Mouse (Mus musculus): ENCODE results near the gene Lenep. TPM values are rescaled to one million over a fixed set of nuclear protein-coding genes. Genes with fewer than 3 reads are reported as not detected.

Gene Lenep
- polyA plus RNA-seq, 1 experiment from 2014 or later, result 0.55 TPM

- Histone ChIP-seq H3K4me1 (ENCODE audit: control insufficient read depth, insufficient read depth, low read length) (0 out of 2 replicates have a peak, but pooled peaks cover 4% of the 10 kb centered on the region), H3K36me3 (ENCODE audit: control insufficient read depth, insufficient read depth, low read length) (no peaks in the 10 kb centered on the region), H3K27ac (ENCODE audit: low read length) (no peak overlapping the region), H3K4me3 (ENCODE audit: low read depth, low read length) (no peak overlapping the region), H3K9me3 (ENCODE audit: control insufficient read depth, low read depth, low read length) (no peaks in the 10 kb centered on the region), H3K4me2 (replicated peaks; ENCODE audit: low read depth, low read length) (no peak overlapping the region), H3K9ac (replicated peaks; ENCODE audit: low read depth, low read length) (no peak overlapping the region), H3K27me3 (ENCODE audit: control insufficient read depth, insufficient read depth, low read length) (no peaks in the 10 kb centered on the region)
- no peak for ATAC-seq (ENCODE audit: insufficient number of reproducible peaks, insufficient read depth, low FRiP score, low read depth)
- WGBS, result 63% methylated on average over 8 of the region's 8 CpGs
Measured at GRCm38 (mm10) chr3:89364631-89365030, 38.0 kb downstream of the Lenep start.

- Histone ChIP-seq H3K4me1 (ENCODE audit: control insufficient read depth, insufficient read depth, low read length) (0 out of 2 replicates have a peak, but pooled peaks cover 4% of the 10 kb centered on the region), H3K36me3 (ENCODE audit: control insufficient read depth, insufficient read depth, low read length) (no peaks in the 10 kb centered on the region), H3K4me3 (ENCODE audit: low read depth, low read length) (no peak within 1 kb of the TSS), H3K4me2 (replicated peaks; ENCODE audit: low read depth, low read length) (no peak within 1 kb of the TSS), H3K27ac (ENCODE audit: low read length) (no peak within 1 kb of the TSS), H3K9me3 (ENCODE audit: control insufficient read depth, low read depth, low read length) (no peaks in the 10 kb centered on the region), H3K9ac (replicated peaks; ENCODE audit: low read depth, low read length) (no peak within 1 kb of the TSS), H3K27me3 (ENCODE audit: control insufficient read depth, insufficient read depth, low read length) (no peaks in the 10 kb centered on the region)
- no peak for ATAC-seq (ENCODE audit: insufficient number of reproducible peaks, insufficient read depth, low FRiP score, low read depth)
- 81% methylated on average over 7 of the region's 7 CpGs for WGBS
Measured at GRCm38 (mm10) chr3:89361675-89362074, 40.9 kb downstream of the Lenep start, which contains the start of gene Dcst2. Dcst2 (plus strand) TSS chr3:89361975.

- Histone ChIP-seq H3K4me1 (ENCODE audit: control insufficient read depth, insufficient read depth, low read length) (no peaks in the 10 kb centered on the region), H3K27me3 (ENCODE audit: control insufficient read depth, insufficient read depth, low read length) (no peaks in the 10 kb centered on the region), H3K36me3 (ENCODE audit: control insufficient read depth, insufficient read depth, low read length) (no peaks in the 10 kb centered on the region), H3K4me3 (ENCODE audit: low read depth, low read length) (no peak overlapping the region), H3K9ac (replicated peaks; ENCODE audit: low read depth, low read length) (no peak overlapping the region), H3K27ac (ENCODE audit: low read length) (no peak overlapping the region), H3K9me3 (ENCODE audit: control insufficient read depth, low read depth, low read length) (no peaks in the 10 kb centered on the region), H3K4me2 (replicated peaks; ENCODE audit: low read depth, low read length) (no peak overlapping the region)
- no peak for ATAC-seq (ENCODE audit: insufficient number of reproducible peaks, insufficient read depth, low FRiP score, low read depth)
- WGBS, result 78% methylated on average over 3 of the region's 3 CpGs
Measured at GRCm38 (mm10) chr3:89360237-89360636, 42.4 kb downstream of the Lenep start.

- no peak for ATAC-seq (ENCODE audit: insufficient number of reproducible peaks, insufficient read depth, low FRiP score, low read depth)
- 54% methylated on average over 6 of the region's 6 CpGs for WGBS
Measured at GRCm38 (mm10) chr3:89359630-89360029, 43.0 kb downstream of the Lenep start.

DNA sequence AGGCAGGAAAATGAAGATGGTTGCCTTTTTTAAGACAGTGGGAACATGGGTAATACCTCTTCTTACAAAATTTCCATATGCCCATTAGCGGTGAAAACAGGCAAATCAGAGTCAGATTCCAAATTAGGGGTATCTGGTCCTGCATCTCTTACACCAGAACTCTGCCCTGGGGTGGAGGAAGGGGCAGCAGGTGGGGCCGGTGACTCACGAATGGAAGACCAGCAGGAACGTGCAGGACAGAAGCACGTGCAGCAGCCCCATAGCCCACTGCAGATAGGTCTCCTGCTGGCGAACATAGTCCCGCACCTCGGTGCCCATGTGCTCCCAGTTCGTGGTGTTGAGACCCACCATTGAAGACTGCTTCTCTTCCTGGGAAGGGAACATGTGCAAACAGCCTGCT lies 46.6 kb downstream of the Lenep start:
- Histone ChIP-seq H3K9me3 (ENCODE audit: control insufficient read depth, low read depth, low read length) (no peaks in the 10 kb centered on the region), H3K27ac (ENCODE audit: low read length) (no peak overlapping the region), H3K4me3 (ENCODE audit: low read depth, low read length) (no peak overlapping the region), H3K27me3 (ENCODE audit: control insufficient read depth, insufficient read depth, low read length) (no peaks in the 10 kb centered on the region), H3K4me1 (ENCODE audit: control insufficient read depth, insufficient read depth, low read length) (no peaks in the 10 kb centered on the region), H3K4me2 (replicated peaks; ENCODE audit: low read depth, low read length) (no peak overlapping the region), H3K36me3 (ENCODE audit: control insufficient read depth, insufficient read depth, low read length) (no peaks in the 10 kb centered on the region), H3K9ac (replicated peaks; ENCODE audit: low read depth, low read length) (no peak overlapping the region)
- ATAC-seq (ENCODE audit: insufficient number of reproducible peaks, insufficient read depth, low FRiP score, low read depth), result no peak
- 66% methylated on average over 9 of the region's 9 CpGs for WGBS

More at GRCm38 (mm10) chr3:89359630-89360029, 43.0 kb downstream of the Lenep start:
- H3K36me3 ChIP-seq (ENCODE audit: control insufficient read depth, insufficient read depth, low read length), result no peaks in the 10 kb centered on the region
- no peak overlapping the region for H3K4me2 ChIP-seq (replicated peaks; ENCODE audit: low read depth, low read length)
- no peak overlapping the region for H3K27ac ChIP-seq (ENCODE audit: low read length)
- H3K4me3 ChIP-seq (ENCODE audit: low read depth, low read length), result no peak overlapping the region
- H3K9me3 ChIP-seq (ENCODE audit: control insufficient read depth, low read depth, low read length), result no peaks in the 10 kb centered on the region
- no peak overlapping the region for H3K9ac ChIP-seq (replicated peaks; ENCODE audit: low read depth, low read length)
- H3K4me1 ChIP-seq (ENCODE audit: control insufficient read depth, insufficient read depth, low read length), result no peaks in the 10 kb centered on the region
- H3K27me3 ChIP-seq (ENCODE audit: control insufficient read depth, insufficient read depth, low read length), result no peaks in the 10 kb centered on the region

DNA sequence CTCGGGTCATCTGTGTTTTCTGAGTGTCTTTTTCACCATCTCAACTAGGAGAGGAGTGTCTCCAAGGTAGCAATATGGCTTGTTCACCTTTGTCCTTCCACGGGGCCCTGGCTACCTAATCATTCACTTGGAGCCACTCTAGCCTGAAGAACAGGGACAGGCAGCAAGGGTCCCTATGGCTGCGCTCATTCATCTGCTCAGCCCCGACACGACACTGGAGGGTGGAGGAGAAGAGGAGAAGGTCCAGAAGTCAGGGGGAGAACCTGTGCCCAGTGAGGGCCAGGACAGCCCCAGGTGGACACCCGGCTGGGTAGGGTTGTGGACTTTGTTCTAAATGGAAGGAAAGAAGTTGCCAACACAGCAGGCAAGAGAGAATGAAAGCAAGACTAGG lies 47.1 kb downstream of the Lenep start:
- no peak for ATAC-seq (ENCODE audit: insufficient number of reproducible peaks, insufficient read depth, low FRiP score, low read depth)
- 73% methylated on average over 6 of the region's 6 CpGs for WGBS
- H3K36me3 ChIP-seq (ENCODE audit: control insufficient read depth, insufficient read depth, low read length), result no peaks in the 10 kb centered on the region
- H3K4me3 ChIP-seq (ENCODE audit: low read depth, low read length), result no peak overlapping the region
- H3K4me1 ChIP-seq (ENCODE audit: control insufficient read depth, insufficient read depth, low read length), result peaks cover under 1% of the 10 kb centered on the region; the same call in 1 of the 2 replicates
- no peak overlapping the region for H3K27ac ChIP-seq (ENCODE audit: low read length)
- H3K4me2 ChIP-seq (replicated peaks; ENCODE audit: low read depth, low read length), result no peak overlapping the region
- no peaks in the 10 kb centered on the region for H3K27me3 ChIP-seq (ENCODE audit: control insufficient read depth, insufficient read depth, low read length)
- H3K9me3 ChIP-seq (ENCODE audit: control insufficient read depth, low read depth, low read length), result no peaks in the 10 kb centered on the region
- no peak overlapping the region for H3K9ac ChIP-seq (replicated peaks; ENCODE audit: low read depth, low read length)

DNA sequence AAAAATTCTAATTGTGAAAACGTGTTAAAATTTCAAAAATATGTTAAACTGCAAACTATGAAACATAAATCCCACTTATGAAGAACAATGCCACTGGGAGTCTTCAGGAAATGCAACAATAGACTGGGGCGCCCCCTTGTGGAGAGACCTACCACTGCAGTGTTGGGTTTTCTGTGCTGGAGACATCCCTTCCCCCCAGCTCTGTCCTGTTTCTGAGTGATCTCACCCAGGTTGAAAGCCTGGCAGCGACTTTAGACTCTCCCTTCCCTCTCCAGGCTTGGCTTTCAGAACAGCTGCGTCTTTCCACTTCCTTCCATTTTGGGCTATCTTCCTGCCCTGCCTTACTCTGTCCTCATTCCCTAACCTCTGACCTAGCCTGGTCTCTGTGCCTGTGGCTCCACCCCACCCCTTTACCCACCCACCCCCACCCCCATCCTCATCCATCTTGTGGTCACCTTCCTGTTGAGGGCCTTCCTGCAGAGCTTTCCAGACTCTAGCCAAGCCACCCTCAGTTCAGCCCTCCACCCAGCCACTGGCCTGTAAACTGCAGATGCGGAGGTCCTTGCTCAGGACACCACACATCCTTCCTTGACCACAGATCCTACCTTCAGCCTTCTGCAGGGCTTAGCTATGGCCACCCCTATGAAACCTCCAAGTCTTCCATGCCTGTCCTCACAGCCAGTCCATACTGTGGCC lies 47.6 kb downstream of the Lenep start:
- no peak overlapping the region for H3K4me2 ChIP-seq (replicated peaks; ENCODE audit: low read depth, low read length)
- H3K27ac ChIP-seq (ENCODE audit: low read length), result no peak overlapping the region
- H3K4me3 ChIP-seq (ENCODE audit: low read depth, low read length), result no peak overlapping the region
- no peaks in the 10 kb centered on the region for H3K36me3 ChIP-seq (ENCODE audit: control insufficient read depth, insufficient read depth, low read length)
- peaks cover 4% of the 10 kb centered on the region; the same call in 1 of the 2 replicates for H3K4me1 ChIP-seq (ENCODE audit: control insufficient read depth, insufficient read depth, low read length)
- H3K9ac ChIP-seq (replicated peaks; ENCODE audit: low read depth, low read length), result no peak overlapping the region
- 15% methylated on average over 5 of the region's 5 CpGs for WGBS
- no peaks in the 10 kb centered on the region for H3K27me3 ChIP-seq (ENCODE audit: control insufficient read depth, insufficient read depth, low read length)
- peak; percentile 23; the same call in 1 of the 2 replicates for ATAC-seq (ENCODE audit: insufficient number of reproducible peaks, insufficient read depth, low FRiP score, low read depth)
- no peaks in the 10 kb centered on the region for H3K9me3 ChIP-seq (ENCODE audit: control insufficient read depth, low read depth, low read length)

- peaks cover 10% of the 10 kb centered on the region; the same call in 1 of the 2 replicates for H3K4me1 ChIP-seq (ENCODE audit: control insufficient read depth, insufficient read depth, low read length)
- H3K4me3 ChIP-seq (ENCODE audit: low read depth, low read length), result no peak overlapping the region
- no peak overlapping the region for H3K4me2 ChIP-seq (replicated peaks; ENCODE audit: low read depth, low read length)
- H3K27ac ChIP-seq (ENCODE audit: low read length), result no peak overlapping the region
- no peak overlapping the region for H3K9ac ChIP-seq (replicated peaks; ENCODE audit: low read depth, low read length)
- H3K27me3 ChIP-seq (ENCODE audit: control insufficient read depth, insufficient read depth, low read length), result no peaks in the 10 kb centered on the region
- no peak for ATAC-seq (ENCODE audit: insufficient number of reproducible peaks, insufficient read depth, low FRiP score, low read depth)
- H3K9me3 ChIP-seq (ENCODE audit: control insufficient read depth, low read depth, low read length), result no peaks in the 10 kb centered on the region
- H3K36me3 ChIP-seq (ENCODE audit: control insufficient read depth, insufficient read depth, low read length), result no peaks in the 10 kb centered on the region
- WGBS, result 64% methylated on average over 5 of the region's 5 CpGs
Measured at GRCm38 (mm10) chr3:89351271-89351670, 51.3 kb downstream of the Lenep start.
